Mouse (Mus musculus) thymus, postnatal 25 days (tissue): ENCODE data around the gene 1700012B09Rik.

Experiments
- DNase-seq: peaks from one replicate; pipeline ENCODE4 v3.0.0; 2022

Gene 1700012B09Rik

DNA sequence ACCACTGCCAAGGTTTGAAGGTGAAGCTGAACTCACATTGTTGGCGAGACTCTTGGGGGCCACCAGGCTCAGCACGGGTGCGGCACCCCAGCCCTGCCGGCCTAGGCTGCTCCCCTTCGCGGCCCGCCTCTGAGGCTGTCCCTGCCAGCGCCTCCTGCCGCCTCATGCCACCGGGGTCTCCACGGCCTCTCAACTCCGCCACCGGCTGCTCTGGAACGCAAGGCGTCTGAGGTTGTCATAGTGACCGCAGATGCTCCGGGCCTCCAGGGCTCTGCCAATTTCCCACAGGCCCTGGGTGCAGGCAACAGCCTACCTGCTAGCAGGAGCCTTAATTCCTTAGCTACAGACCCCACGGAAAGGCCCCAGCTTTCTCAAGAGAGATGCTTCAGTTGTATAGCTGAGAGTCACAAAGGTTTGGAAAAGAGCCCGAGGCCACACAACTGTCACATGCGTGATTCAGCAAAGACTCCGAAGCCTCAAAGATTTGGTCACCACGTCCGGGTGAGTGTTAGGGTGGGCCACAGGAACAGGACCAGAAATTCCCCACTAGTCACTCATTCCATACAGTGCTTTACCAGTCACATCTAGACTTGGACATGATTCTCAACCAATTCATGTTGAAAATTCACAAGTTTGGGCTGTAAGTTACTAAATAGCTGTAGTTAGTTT is at the start of gene 1700012B09Rik:
Gene 1700012B09Rik, minus strand, starts transcription at position 228 of the 669 bp plus-strand sequence.
- no peak for DNase-seq

- no peak for DNase-seq
Measured at GRCm38 (mm10) chr9:14810111-14810510, 39.3 kb upstream of the 1700012B09Rik start.

- no peak for DNase-seq
Measured at GRCm38 (mm10) chr9:14806786-14807185, 36.0 kb upstream of the 1700012B09Rik start.

DNA sequence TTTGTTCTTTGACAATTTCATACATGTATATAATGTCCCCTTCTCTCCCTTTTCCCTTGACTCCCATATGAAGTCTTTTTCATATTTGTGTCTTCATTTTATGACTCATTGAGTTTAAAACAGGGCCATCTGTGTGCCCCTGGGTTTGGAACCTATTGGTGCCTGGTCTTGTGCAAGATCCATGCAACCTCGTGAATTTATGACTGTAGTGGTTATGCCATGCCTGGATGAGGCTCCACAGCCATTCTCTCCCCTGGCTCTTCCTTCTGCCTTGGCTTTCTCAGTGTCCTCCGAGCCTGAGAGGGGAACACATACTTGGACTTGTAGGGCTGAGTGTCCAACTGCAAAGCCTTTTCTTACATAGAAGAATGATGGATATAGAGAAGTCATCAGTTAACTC is 34.9 kb upstream of the 1700012B09Rik start:
- no peak for DNase-seq

GRCm38 (mm10) chr9:14787356-14787755 is 16.5 kb upstream of the 1700012B09Rik start:
- DNase-seq, result no peak

- DNase-seq, result peak; percentile 92
Measured at GRCm38 (mm10) chr9:14784039-14785002, 13.5 kb upstream of the 1700012B09Rik start, which contains the start of the genes Mre11a and Ankrd49. TSS of gene Mre11a (plus strand) at chr9:14784654. TSS of gene Ankrd49 (minus strand) at chr9:14784856.

DNA sequence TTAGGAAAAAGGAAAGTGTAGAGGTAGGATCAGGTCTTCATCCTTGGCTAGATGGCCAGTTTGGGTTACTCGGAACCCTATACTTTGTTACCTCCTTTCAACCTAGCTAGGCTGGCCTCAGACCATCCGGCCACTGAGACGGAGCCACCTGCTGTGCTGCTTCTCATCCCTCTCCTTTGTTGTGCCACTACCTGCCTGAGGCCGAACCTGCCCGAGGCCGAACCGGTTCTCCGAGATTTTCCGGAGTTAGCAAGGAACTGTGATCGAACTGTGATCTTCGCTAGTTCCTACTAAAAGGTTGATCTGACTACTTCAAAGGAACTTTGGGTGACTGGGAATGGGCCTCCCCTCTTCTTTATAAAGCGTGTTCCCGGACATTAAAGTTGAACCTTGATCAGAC is 7.5 kb upstream of the 1700012B09Rik start:
- no peak for DNase-seq

DNA sequence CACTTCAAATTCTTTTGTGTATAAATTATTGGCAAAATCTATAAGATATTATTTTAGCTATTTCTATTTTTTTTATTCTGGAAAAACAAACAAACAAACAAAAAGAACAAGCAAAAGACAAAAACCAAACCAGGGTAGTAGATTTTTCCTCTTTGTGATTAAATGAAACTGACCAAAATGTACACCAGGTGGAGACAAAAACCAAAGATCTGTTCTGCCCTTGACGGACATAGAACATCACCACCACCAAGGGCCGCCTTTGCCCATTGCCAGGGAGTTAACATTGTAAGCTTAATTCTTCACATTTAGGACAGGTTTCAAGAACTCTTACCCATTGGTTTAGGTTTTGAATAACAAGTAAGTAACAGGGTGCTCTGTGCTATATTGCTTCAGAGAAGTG is 3.0 kb upstream of the 1700012B09Rik start:
- no peak for DNase-seq

DNA sequence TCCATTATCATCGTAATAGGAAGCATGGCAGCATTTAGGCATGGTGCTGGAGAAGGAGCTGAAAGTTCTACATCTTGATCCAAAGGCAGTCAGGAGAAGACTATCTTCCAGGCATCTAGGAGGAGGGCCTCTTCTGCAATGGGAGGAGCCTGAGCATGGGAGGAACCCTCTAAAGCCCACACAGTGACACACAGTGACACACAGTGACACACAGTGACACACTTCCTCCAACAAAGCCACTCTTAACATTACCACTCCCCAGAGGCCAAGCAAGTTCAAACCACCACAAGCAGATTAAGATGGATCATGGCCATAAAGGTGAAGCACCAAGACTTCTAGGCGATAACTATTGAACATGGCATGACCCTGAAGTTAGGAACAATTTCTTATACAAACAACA is 1.2 kb upstream of the 1700012B09Rik start:
- no peak for DNase-seq

DNA sequence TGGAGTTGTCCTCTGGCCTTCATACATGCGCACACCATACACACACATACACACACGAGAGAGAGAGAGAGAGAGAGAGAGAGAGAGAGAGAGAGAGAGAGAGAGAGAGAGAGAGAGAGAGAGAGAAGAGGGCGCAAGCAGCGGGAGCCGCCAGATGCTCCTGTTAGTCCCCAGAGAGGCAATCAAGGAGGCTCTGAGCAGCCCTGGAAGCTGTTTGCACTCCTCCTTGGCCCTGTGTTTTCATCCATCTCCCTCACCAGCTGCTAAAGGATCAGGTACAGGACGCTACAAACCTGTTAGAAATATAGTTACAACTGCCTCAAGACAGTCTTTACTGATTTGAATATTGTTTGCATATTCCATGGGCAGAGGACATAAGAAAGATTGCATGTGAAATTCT is 1.0 kb downstream of the 1700012B09Rik start:
- DNase-seq, result no peak

DNA sequence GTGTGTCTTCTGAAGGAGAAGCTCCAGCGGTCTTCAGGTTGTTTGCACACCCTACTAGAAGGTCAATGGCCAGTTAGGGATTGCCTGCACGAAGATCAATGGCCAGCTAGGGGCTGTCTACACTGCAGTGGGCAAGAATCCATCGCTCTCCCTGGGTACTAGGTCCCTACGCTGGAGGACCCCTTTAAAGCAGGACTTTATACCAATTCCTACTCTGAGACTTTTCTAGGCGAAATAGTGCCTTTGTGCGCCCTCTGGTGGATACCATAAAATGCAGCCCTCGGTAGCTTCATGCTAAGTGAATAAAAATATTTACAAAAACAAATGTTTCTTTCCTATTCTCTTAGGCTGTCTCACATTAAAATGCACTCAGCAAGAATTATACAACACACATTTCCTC is 6.1 kb downstream of the 1700012B09Rik start:
- peak; percentile 48 for DNase-seq

GRCm38 (mm10) chr9:14759261-14759660 is 11.6 kb downstream of the 1700012B09Rik start:
- no peak for DNase-seq

GRCm38 (mm10) chr9:14758590-14758989 is 12.2 kb downstream of the 1700012B09Rik start:
- DNase-seq, result no peak

- no peak for DNase-seq
Measured at GRCm38 (mm10) chr9:14754469-14754868, 16.4 kb downstream of the 1700012B09Rik start.

DNA sequence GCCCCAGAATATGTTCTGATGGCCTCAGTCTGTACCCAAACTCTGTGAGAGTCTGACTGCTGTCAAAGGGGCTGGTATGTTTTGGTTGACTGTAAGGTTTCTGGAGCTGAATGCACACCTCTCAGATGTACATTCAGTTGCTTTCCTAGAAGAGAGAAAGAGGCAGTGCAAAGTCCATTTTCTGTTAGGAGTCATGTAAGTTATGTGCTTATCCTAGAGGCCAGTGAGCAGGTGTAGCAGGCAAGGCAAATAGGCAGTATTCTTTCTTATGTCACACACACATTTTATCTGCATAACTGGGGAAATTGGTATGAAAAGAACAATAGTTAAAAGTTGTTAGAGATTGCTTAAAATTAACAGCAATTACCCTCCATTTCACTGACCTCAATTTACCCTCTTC is 16.9 kb downstream of the 1700012B09Rik start:
- DNase-seq, result no peak

GRCm38 (mm10) chr9:14752001-14752522 is 18.8 kb downstream of the 1700012B09Rik start, which contains the start of gene Fut4:
TSS of gene Fut4 (minus strand) at chr9:14752393.
- DNase-seq, result peak; percentile 51

DNA sequence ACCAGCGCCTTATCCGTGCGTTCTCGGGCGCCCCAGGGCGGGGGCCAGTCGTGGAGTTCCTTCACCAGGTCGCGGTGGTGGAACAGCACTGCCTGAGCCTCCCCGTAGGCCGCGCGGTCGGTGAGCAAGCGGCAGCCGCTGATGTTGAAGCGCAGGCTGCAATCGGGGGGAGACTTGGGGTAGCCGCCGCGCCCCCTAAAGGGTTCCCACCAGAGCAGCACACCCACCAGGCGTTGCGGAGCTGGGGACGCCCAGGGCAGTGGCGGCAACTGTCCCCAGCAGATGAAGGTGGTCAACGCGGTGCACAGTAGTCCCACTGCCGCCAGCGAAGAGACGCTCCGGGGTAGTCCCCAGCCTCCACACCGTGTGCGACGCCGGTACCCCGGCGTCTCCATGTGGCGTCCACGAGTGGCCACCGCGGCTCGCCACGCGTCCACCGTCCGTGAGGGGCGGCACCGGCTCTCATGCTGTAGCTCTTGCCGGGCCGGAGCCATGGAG is 19.3 kb downstream of the 1700012B09Rik start:
- DNase-seq, result peak; percentile 37

GRCm38 (mm10) chr9:14750901-14751502 is 19.8 kb downstream of the 1700012B09Rik start:
- DNase-seq, result no peak

GRCm38 (mm10) chr9:14740151-14740924 is 30.5 kb downstream of the 1700012B09Rik start, which contains the start of gene Piwil4:
TSS of gene Piwil4 (minus strand) at chr9:14740733.
- no peak for DNase-seq

DNA sequence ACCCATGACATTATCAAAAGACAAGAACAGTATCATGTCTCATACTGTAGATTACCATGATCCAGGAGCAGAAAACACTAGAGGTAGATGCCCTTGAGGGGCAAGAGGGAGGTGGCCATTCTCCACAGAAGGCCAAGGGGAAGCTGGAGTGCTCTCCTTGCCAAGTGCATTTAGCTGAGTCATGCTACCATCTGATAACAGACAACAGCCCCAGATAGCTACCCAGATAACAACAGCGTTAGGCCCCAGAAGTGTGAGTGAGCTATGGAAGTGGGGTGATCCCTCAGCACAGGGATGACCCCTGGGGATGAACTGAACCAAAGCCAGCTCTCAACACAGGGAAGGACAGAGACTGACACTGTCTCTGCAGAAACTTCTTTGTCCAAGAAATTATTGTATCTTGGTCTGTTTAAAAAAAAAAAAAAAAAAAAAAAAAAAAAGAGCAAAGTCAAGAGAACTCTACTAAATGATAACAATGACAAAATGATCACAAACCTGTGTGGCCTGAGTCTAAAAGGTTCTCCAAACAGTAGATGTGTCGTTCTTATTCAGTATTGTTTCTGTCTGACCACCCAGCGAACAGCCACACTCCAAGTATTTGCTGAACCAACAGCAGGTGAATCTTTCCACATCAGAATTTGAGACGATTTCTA is 31.2 kb downstream of the 1700012B09Rik start:
- no peak for DNase-seq

GRCm38 (mm10) chr9:14730941-14731541 is 39.8 kb downstream of the 1700012B09Rik start:
- DNase-seq, result peak; percentile 22
